Mouse (Mus musculus) stomach, embryonic 14.5 days (tissue): ENCODE results near the gene Il31. TPM values are rescaled to one million over a fixed set of nuclear protein-coding genes. Genes with fewer than 3 reads are reported as not detected.
A peak's percentile ranks its signal among the peaks of the same experiment; 100 is the strongest.
"Not testable (repeated sequence)": the region's sequence is repeated elsewhere in the genome, so short reads cannot be mapped to it uniquely, and the experiment has no call there.

ENCODE experiments used
- ATAC-seq: fragments of 200-750 bp; cut with Nextera tagmentation; 2 replicates; pipeline ENCODE4 v1.8.0; 2017; ENCODE audit warnings: low read depth, moderate TSS enrichment; ENCODE audit not compliant: insufficient number of reproducible peaks, insufficient read depth, low FRiP score
- H3K27ac ChIP-seq: fragments of 300-500 bp; sonication (generic); 2 replicates; pipeline ENCODE4 v1.5.1; 2014; ENCODE audit warnings: mild to moderate bottlenecking, low read length, moderate library complexity, mixed read lengths
- H3K27me3 ChIP-seq: fragments of 300-500 bp; sonication (generic); 2 replicates; pipeline ENCODE4 v1.6.1; 2014; ENCODE audit warnings: low read length, control low read depth, mixed read lengths; ENCODE audit not compliant: control insufficient read depth, insufficient read depth
- H3K36me3 ChIP-seq: fragments of 300-500 bp; sonication (generic); 2 replicates; pipeline ENCODE4 v1.6.1; 2014; ENCODE audit warnings: mild to moderate bottlenecking, control low read depth, low read length, moderate library complexity, mixed read lengths; ENCODE audit not compliant: control insufficient read depth, insufficient read depth
- H3K4me1 ChIP-seq: fragments of 300-500 bp; sonication (generic); 2 replicates; pipeline ENCODE4 v1.6.1; 2014; ENCODE audit warnings: low read length, control low read depth, mixed read lengths; ENCODE audit not compliant: control insufficient read depth, insufficient read depth
- H3K4me2 ChIP-seq: fragments of 300-500 bp; sonication (generic); replicated peaks from 2 replicates; pipeline ENCODE4 v1.6.1; 2014; ENCODE audit warnings: low read depth, low read length, control low read depth
- H3K4me3 ChIP-seq: fragments of 300-500 bp; sonication (generic); 2 replicates; pipeline ENCODE4 v1.5.1; 2014; ENCODE audit warnings: low read depth, low read length, control low read depth
- H3K9ac ChIP-seq: fragments of 300-500 bp; sonication (generic); replicated peaks from 2 replicates; pipeline ENCODE4 v1.6.1; 2014; ENCODE audit warnings: low read depth, mild to moderate bottlenecking, control low read depth, low read length, moderate library complexity, mixed read lengths
- H3K9me3 ChIP-seq: fragments of 300-500 bp; sonication (generic); 2 replicates; pipeline ENCODE4 v1.6.1; 2016; ENCODE audit warnings: low read depth, low read length, control low read depth; ENCODE audit not compliant: control insufficient read depth
- WGBS: fragments of 180-500 bp; shearing (Covaris S2); extraction: QIAGEN DNeasy Blood & Tissue Kit; methylation state at CpG from one replicate; pipeline ENCODE4 v1.1.7; 2014; 5-methylcytosine and 5-hydroxymethylcytosine counted together
- polyA plus RNA-seq: library from polyadenylated mRNA; unstranded; fragments of >200 nt; fragmentation: Nextera tagmentation; extraction: Ambion mirVana; gene quantifications from 2 replicates; pipeline ENCODE4 v1.2.1, GENCODE M21; 2014

The Il31 gene
- polyA plus RNA-seq, 1 experiment from 2014 or later, result not detected

GRCm38 (mm10) chr5:123522166-123522565 lies 32.9 kb upstream of the Il31 start:
- H3K9ac ChIP-seq, result no peak overlapping the region
- H3K36me3 ChIP-seq, result peaks cover 8% of the 10 kb centered on the region
- no peaks in the 10 kb centered on the region for H3K27me3 ChIP-seq
- H3K4me1 ChIP-seq, result peaks cover 10% of the 10 kb centered on the region
- no peak overlapping the region for H3K4me2 ChIP-seq
- no peak overlapping the region for H3K27ac ChIP-seq
- WGBS, result 81% methylated on average over 1 of the region's 1 CpGs
- no peak overlapping the region for H3K4me3 ChIP-seq
- no peak for ATAC-seq
- no peaks in the 10 kb centered on the region for H3K9me3 ChIP-seq

GRCm38 (mm10) chr5:123521621-123522020 lies 32.3 kb upstream of the Il31 start:
- H3K9ac ChIP-seq, result no peak overlapping the region
- 94% methylated on average over 1 of the region's 1 CpGs for WGBS
- no peaks in the 10 kb centered on the region for H3K9me3 ChIP-seq
- no peak for ATAC-seq
- H3K27me3 ChIP-seq, result no peaks in the 10 kb centered on the region
- H3K4me1 ChIP-seq, result peaks cover 10% of the 10 kb centered on the region
- no peak overlapping the region for H3K27ac ChIP-seq
- H3K36me3 ChIP-seq, result peaks cover 13% of the 10 kb centered on the region
- no peak overlapping the region for H3K4me3 ChIP-seq
- H3K4me2 ChIP-seq, result no peak overlapping the region

- Histone ChIP-seq H3K4me1 (peaks cover 10% of the 10 kb centered on the region), H3K36me3 (peaks cover 16% of the 10 kb centered on the region), H3K27me3 (no peaks in the 10 kb centered on the region), H3K4me2 (no peak overlapping the region), H3K9ac (no peak overlapping the region), H3K9me3 (no peaks in the 10 kb centered on the region), H3K27ac (no peak overlapping the region), H3K4me3 (no peak overlapping the region)
- no peak for ATAC-seq
- WGBS, result 87% methylated on average over 9 of the region's 9 CpGs
These were observed 31.4 kb upstream of the Il31 start for GRCm38 (mm10) chr5:123520666-123521065.

- 82% methylated on average over 5 of the region's 5 CpGs for WGBS
- Histone ChIP-seq H3K4me1 (0 out of 2 replicates have a peak, but pooled peaks cover 3% of the 10 kb centered on the region), H3K4me2 (no peak overlapping the region), H3K36me3 (peaks cover 33% of the 10 kb centered on the region), H3K27ac (no peak overlapping the region), H3K27me3 (no peaks in the 10 kb centered on the region), H3K9ac (no peak overlapping the region), H3K9me3 (no peaks in the 10 kb centered on the region), H3K4me3 (no peak overlapping the region)
- ATAC-seq, result no peak
These were observed 25.6 kb upstream of the Il31 start for GRCm38 (mm10) chr5:123514871-123515270.

GRCm38 (mm10) chr5:123512102-123512501 lies 22.8 kb upstream of the Il31 start:
- Histone ChIP-seq H3K9ac (no peak overlapping the region), H3K9me3 (no peaks in the 10 kb centered on the region), H3K27me3 (0 out of 2 replicates have a peak, but pooled peaks cover 3% of the 10 kb centered on the region), H3K4me2 (no peak overlapping the region), H3K36me3 (peaks cover 24% of the 10 kb centered on the region), H3K4me1 (no peaks in the 10 kb centered on the region), H3K4me3 (no peak overlapping the region), H3K27ac (no peak overlapping the region)
- WGBS, result 66% methylated on average over 3 of the region's 3 CpGs
- no peak for ATAC-seq

GRCm38 (mm10) chr5:123511426-123511825 lies 22.1 kb upstream of the Il31 start:
- H3K36me3 ChIP-seq, result peaks cover 17% of the 10 kb centered on the region
- H3K4me3 ChIP-seq, ATAC-seq, H3K4me2 ChIP-seq, H3K4me1 ChIP-seq, H3K9ac ChIP-seq, H3K27ac ChIP-seq, H3K9me3 ChIP-seq, H3K27me3 ChIP-seq: not testable (repeated sequence)
- 76% methylated on average over 3 of the region's 3 CpGs for WGBS

GRCm38 (mm10) chr5:123510160-123510559 lies 20.9 kb upstream of the Il31 start, which contains the start of gene B3gnt4:
Gene B3gnt4, plus strand, starts transcription at chr5:123510460.
- Histone ChIP-seq H3K4me2 (no peak within 1 kb of the TSS), H3K9ac (no peak within 1 kb of the TSS), H3K4me3 (no peak within 1 kb of the TSS), H3K27me3 (0 out of 2 replicates have a peak, but pooled peaks cover 3% of the 10 kb centered on the region), H3K36me3 (peaks cover 12% of the 10 kb centered on the region), H3K4me1 (no peaks in the 10 kb centered on the region), H3K9me3 (no peaks in the 10 kb centered on the region), H3K27ac (no peak within 1 kb of the TSS)
- WGBS, result 89% methylated on average over 5 of the region's 5 CpGs
- ATAC-seq, result no peak

GRCm38 (mm10) chr5:123508921-123509320 lies 19.6 kb upstream of the Il31 start:
- Histone ChIP-seq H3K9me3 (no peaks in the 10 kb centered on the region), H3K36me3 (peaks cover 6% of the 10 kb centered on the region), H3K4me2 (peak overlapping the region; percentile 84), H3K9ac (peak overlapping the region; percentile 14; the same call in 1 of the 2 replicates), H3K27me3 (0 out of 2 replicates have a peak, but pooled peaks cover 3% of the 10 kb centered on the region), H3K4me1 (no peaks in the 10 kb centered on the region), H3K27ac (no peak overlapping the region), H3K4me3 (peak overlapping the region; percentile 51)
- no peak for ATAC-seq
- WGBS, result 6% methylated on average over 12 of the region's 12 CpGs
